Comparison of ENCODE assay signal across 9 mouse cellular contexts in genomic region chr5:125024002-125024401, GRCm38 (mm10). TPM values are rescaled to one million over a fixed set of nuclear protein-coding genes. Genes with fewer than 3 reads are reported as not detected.
DNase-seq lines count a peak whose midpoint lies in the region; ATAC-seq and TF ChIP-seq lines count a peak whose summit lies in the region.
"Had no signal": no experiment of that assay in that cellular context is flagged by ENCODE, and none has a peak within 500 bp of the region (broad histone marks: within the 10 kb centered on the region; RNA-seq: fewer than 3 reads in every experiment).

No protein-coding gene starts in this region.

- no peak overlapping the region for H3K27ac ChIP-seq in thymus, adult 2 months (ENCODE audit: control insufficient read depth, insufficient read depth, low read length)

- no peaks in the 10 kb centered on the region for H3K27me3 ChIP-seq in thymus, adult 2 months (ENCODE audit: control insufficient read depth, insufficient read depth, low read length)

- no peak for ATAC-seq in megakaryocyte, adult 5-6 weeks (ENCODE audit: poor library complexity, severe bottlenecking)

- H3K4me1 ChIP-seq in thymus, adult 2 months (replicated peaks; ENCODE audit: control insufficient read depth, insufficient read depth, low read length) = no peaks in the 10 kb centered on the region

- 95% methylated on average over 14 of the region's 14 CpGs for WGBS in thymus, adult 2 months

- TF ChIP-seq POLR2A in thymus, adult 2 months (IDR thresholded peaks at IDR 0.05; ENCODE audit: control insufficient read depth, extremely low read depth, insufficient read depth, low read length, poor library complexity) = no peak

- no peak overlapping the region for H3K4me3 ChIP-seq in thymus, adult 2 months (ENCODE audit: control insufficient read depth, insufficient read depth, low read length)

- peak; percentile 42 for DNase-seq in cerebellum, adult 18-20 months
- DNase-seq in cerebellum, adult 11 months = no peak
- DNase-seq in layer of hippocampus, adult 11-12 months (ENCODE audit: low spot score) = peak; percentile 51
- DNase-seq in layer of hippocampus, postnatal 36 days = no peak
- DNase-seq in thymus, postnatal 14 days = peak; percentile 35
- DNase-seq in thymus, adult 2 months = no peak
- DNase-seq in spleen, adult 18-20 months = no peak
- DNase-seq: heart, adult 18-20 months had no signal

- TF ChIP-seq CTCF in thymus, adult 2 months (IDR thresholded peaks at IDR 0.05; ENCODE audit: borderline replicate concordance, control insufficient read depth, extremely low read depth, insufficient read depth, low read length, poor library complexity) = no peak

- H3K36me3 ChIP-seq in thymus, adult 2 months (ENCODE audit: control insufficient read depth, insufficient read depth, low read length) = peaks cover 39% of the 10 kb centered on the region

RNA-seq across cellular contexts. Expression of gene Rflna, which starts 21.0 kb away (rescaled TPM):
- total RNA-seq in layer of hippocampus, postnatal 36 days (2021) = under 1 TPM; 0.27 to 0.38 TPM
- polyA plus RNA-seq in thymus, adult 2 months (2012; rRNA removed) = 3.4 and 4.5 TPM in 2 replicates
- not detected in 2 replicates for total RNA-seq in megakaryocyte, adult 5-6 weeks (2015)
- total RNA-seq in megakaryocyte, adult 5-6 weeks (2017) = not detected in 2 replicates

Comparison
In these comparisons a context has a peak if more than half of its experiments do, and no peak if none do; other contexts are left out.
1. DNase-seq: peak in cerebellum, adult 18-20 months (2 of 2), layer of hippocampus, adult 11-12 months (single experiment) and thymus, postnatal 14 days (single experiment); none in cerebellum, adult 11 months (single experiment), layer of hippocampus, postnatal 36 days (0 of 2), thymus, adult 2 months (single experiment) and spleen, adult 18-20 months (0 of 2).